Mouse (Mus musculus): Measurements from ENCODE around the gene Skil.
"Not testable (repeated sequence)": the region's sequence is repeated elsewhere in the genome, so short reads cannot be mapped to it uniquely, and the experiment has no call there.

Gene Skil

GRCm38 (mm10) chr3:31134246-31134645 lies 39.4 kb downstream of the Skil start:
- no peak for DNase-seq

GRCm38 (mm10) chr3:31134696-31135095 lies 39.8 kb downstream of the Skil start:
- DNase-seq = peak in 1 of 2 experiments; percentile 25

GRCm38 (mm10) chr3:31136591-31136990 lies 41.7 kb downstream of the Skil start:
- not testable (repeated sequence) for DNase-seq

- peak; percentile 72 to 79 for DNase-seq
Observed at GRCm38 (mm10) chr3:31138454-31139424, 43.9 kb downstream of the Skil start.

- DNase-seq = no peak
Observed at GRCm38 (mm10) chr3:31141621-31142020, 46.8 kb downstream of the Skil start.

GRCm38 (mm10) chr3:31145222-31145621 lies 50.4 kb downstream of the Skil start:
- DNase-seq = not testable (repeated sequence)

- DNase-seq = peak; percentile 72 to 83
Observed at GRCm38 (mm10) chr3:31145641-31146290, 50.9 kb downstream of the Skil start.

GRCm38 (mm10) chr3:31148595-31148994 lies 53.7 kb downstream of the Skil start:
- DNase-seq = no peak

- peak; percentile 75 to 84 for DNase-seq
Observed at GRCm38 (mm10) chr3:31149706-31150105, 54.8 kb downstream of the Skil start, which contains the start of gene Cldn11. TSS of gene Cldn11 (plus strand) at chr3:31149920.

- peak; percentile 39 to 60 for DNase-seq
Observed at GRCm38 (mm10) chr3:31152108-31152507, 57.2 kb downstream of the Skil start.

GRCm38 (mm10) chr3:31156126-31156525 lies 61.3 kb downstream of the Skil start:
- DNase-seq = no peak

GRCm38 (mm10) chr3:31157776-31158175 lies 62.9 kb downstream of the Skil start:
- DNase-seq = no peak

- DNase-seq = no peak
Observed at GRCm38 (mm10) chr3:31160046-31160445, 65.2 kb downstream of the Skil start.

GRCm38 (mm10) chr3:31161336-31161735 lies 66.5 kb downstream of the Skil start:
- no peak for DNase-seq

- no peak for DNase-seq
Observed at GRCm38 (mm10) chr3:31162860-31163259, 68.0 kb downstream of the Skil start.

GRCm38 (mm10) chr3:31165803-31166202 lies 70.9 kb downstream of the Skil start:
- no peak for DNase-seq

GRCm38 (mm10) chr3:31166365-31166871 lies 71.6 kb downstream of the Skil start:
- DNase-seq = peak; percentile 43 to 59
